Mouse (Mus musculus) heart, embryonic 16.5 days (tissue): ENCODE data around the gene Angel1. TPM values are rescaled to one million over a fixed set of nuclear protein-coding genes. Genes with fewer than 3 reads are reported as not detected.

Experiments
- ATAC-seq: fragments of 200-750 bp; cut with Nextera tagmentation; replicated peaks from 2 replicates; pipeline ENCODE4 v1.8.0; 2017; ENCODE audit warnings: moderate number of reproducible peaks; ENCODE audit not compliant: insufficient read depth, low FRiP score; ENCODE audit errors: extremely low read depth
- H3K27ac ChIP-seq: fragments of 300-500 bp; sonication (generic); 2 replicates; pipeline ENCODE4 v1.5.1; 2014; ENCODE audit warnings: mild to moderate bottlenecking, low read length, control low read depth, moderate library complexity
- H3K27me3 ChIP-seq: fragments of 300-500 bp; sonication (generic); 2 replicates; pipeline ENCODE4 v1.6.1; 2014; ENCODE audit warnings: low read length, mixed read lengths; ENCODE audit not compliant: control insufficient read depth, insufficient read depth
- H3K36me3 ChIP-seq: fragments of 300-500 bp; sonication (generic); 2 replicates; pipeline ENCODE4 v1.6.1; 2014; ENCODE audit not compliant: control insufficient read depth, insufficient read depth
- H3K4me1 ChIP-seq: fragments of 300-500 bp; sonication (generic); 2 replicates; pipeline ENCODE4 v1.6.1; 2014; ENCODE audit warnings: low read length, mixed read lengths; ENCODE audit not compliant: control insufficient read depth, insufficient read depth
- H3K4me2 ChIP-seq: fragments of 300-500 bp; sonication (generic); 2 replicates; pipeline ENCODE4 v1.6.1; 2014; ENCODE audit warnings: low read depth, mild to moderate bottlenecking, control low read depth, low read length
- H3K4me3 ChIP-seq: fragments of 300-500 bp; sonication (generic); 2 replicates; pipeline ENCODE4 v1.5.1; 2014; ENCODE audit warnings: mild to moderate bottlenecking, control low read depth, low read length
- H3K9ac ChIP-seq: fragments of 300-500 bp; sonication (generic); 2 replicates; pipeline ENCODE4 v1.6.1; 2014; ENCODE audit warnings: low read length, control low read depth
- H3K9me3 ChIP-seq: fragments of 300-500 bp; sonication (generic); replicated peaks from 2 replicates; pipeline ENCODE4 v1.6.1; 2016; ENCODE audit warnings: low read length; ENCODE audit not compliant: control insufficient read depth
- WGBS: fragments of 180-500 bp; shearing (Covaris S2); extraction: QIAGEN DNeasy Blood & Tissue Kit; methylation state at CpG from one replicate; pipeline ENCODE4 v1.1.7; 2014; 5-methylcytosine and 5-hydroxymethylcytosine counted together
- polyA plus RNA-seq: library from polyadenylated mRNA; unstranded; fragments of >200 nt; fragmentation: Nextera tagmentation; extraction: Ambion mirVana; gene quantifications from 2 replicates; pipeline ENCODE4 v1.2.1, GENCODE M21; 2015

The Angel1 gene
- polyA plus RNA-seq, 1 experiment from 2014 or later, result 7.9 TPM

DNA sequence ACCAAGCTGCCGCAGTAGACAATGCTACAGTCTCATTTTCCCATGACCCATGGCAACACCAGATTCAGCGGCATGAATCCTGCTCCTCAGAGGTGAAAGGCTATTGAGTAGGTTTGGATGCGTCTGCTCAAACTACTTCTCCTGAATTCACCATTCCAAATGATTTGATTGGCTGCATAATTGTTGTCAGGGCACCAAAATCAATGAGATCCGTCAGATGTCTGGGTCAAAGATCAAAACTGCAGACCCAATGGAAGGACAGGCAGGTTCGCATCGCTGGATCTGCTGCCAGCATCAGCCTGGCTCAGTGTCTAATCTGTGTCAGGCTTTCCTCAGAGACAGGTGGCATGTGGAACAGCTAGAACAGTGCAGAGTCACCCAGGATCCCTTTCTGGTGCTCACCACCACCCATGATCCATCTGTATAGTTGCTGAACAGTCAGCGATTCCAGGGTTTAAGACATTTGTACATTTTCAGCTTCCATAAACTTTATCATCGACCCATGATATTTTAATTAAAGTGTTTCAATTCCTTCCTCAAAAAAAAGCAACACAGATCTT is 74.9 kb downstream of the Angel1 start:
- H3K9ac ChIP-seq, result no peak overlapping the region
- no peaks in the 10 kb centered on the region for H3K9me3 ChIP-seq
- H3K27ac ChIP-seq, result no peak overlapping the region
- 90% methylated on average over 8 of the region's 8 CpGs for WGBS
- no peak for ATAC-seq
- no peak overlapping the region for H3K4me2 ChIP-seq
- no peaks in the 10 kb centered on the region for H3K27me3 ChIP-seq
- H3K4me1 ChIP-seq, result peaks cover 17% of the 10 kb centered on the region
- H3K4me3 ChIP-seq, result no peak overlapping the region
- H3K36me3 ChIP-seq, result no peaks in the 10 kb centered on the region

Other genes with a start within 250 kb of the Angel1 start
- gene Vash1, start 47.8 kb downstream of the Angel1 start, polyA plus RNA-seq, result 8.9 and 11.0 TPM in 2 replicates
- gene Lrrc74a, start 7.9 kb upstream of the Angel1 start, polyA plus RNA-seq, result not detected in 2 replicates
- 25.4 and 32.4 TPM in 2 replicates for gene Irf2bpl, start 158.3 kb upstream of the Angel1 start, polyA plus RNA-seq
- gene Cipc, start 220.6 kb upstream of the Angel1 start, polyA plus RNA-seq, result 25.1 and 25.9 TPM in 2 replicates